Mouse (Mus musculus) lung, adult 2 months (tissue): ENCODE results near the gene Gm40460.
"Not testable (repeated sequence)": the region's sequence is repeated elsewhere in the genome, so short reads cannot be mapped to it uniquely, and the experiment has no call there.

Experiments used
- CTCF ChIP-seq: fragments of 200-500 bp; IDR thresholded peaks from 2 replicates; pipeline ENCODE4 v1.5.1; 2011; ENCODE audit warnings: mild to moderate bottlenecking, low read length, control low read depth; ENCODE audit not compliant: insufficient read depth
- POLR2A ChIP-seq: fragments of 200-500 bp; IDR thresholded peaks from 2 replicates; pipeline ENCODE4 v1.6.1; 2011; ENCODE audit warnings: low read depth, mild to moderate bottlenecking, control low read depth, low read length, borderline replicate concordance; ENCODE audit errors: extremely low read depth

DNA sequence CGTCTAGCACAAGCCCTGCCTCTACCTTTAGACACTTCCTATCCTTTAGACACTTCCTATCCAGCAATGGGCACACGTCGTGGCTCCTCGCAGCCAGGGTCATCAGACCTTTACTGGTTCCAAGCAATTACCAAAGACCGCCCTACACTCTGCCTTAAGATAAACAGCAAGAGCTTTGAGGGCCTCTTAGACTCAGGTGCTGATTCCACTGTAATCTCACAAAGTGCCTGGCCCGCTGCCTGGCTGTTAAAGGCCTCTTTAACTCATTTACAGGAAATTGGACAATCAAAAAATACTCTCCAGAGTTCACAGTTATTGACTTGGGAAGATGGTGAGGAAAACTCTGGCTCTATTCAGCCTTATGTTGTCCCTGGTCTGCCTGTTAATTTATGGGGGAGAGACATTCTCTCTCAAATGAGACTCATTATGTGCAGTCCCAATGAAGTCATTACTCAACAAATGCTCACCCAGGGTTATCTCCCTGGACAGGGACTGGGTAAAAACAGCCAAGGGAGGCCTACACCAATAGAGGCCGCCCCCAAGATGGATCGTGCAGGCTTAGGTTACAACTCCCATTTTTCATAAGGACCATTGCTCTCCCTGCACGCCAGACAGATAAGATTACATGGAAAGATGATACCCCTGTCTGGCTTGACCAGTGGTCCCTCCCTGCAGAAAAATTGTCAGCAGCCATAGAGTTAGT is 45.2 kb upstream of the Gm40460 start:
- not testable (repeated sequence) for TF ChIP-seq CTCF, POLR2A
